Mouse (Mus musculus): Measurements from ENCODE around the gene Slc4a1ap.
A peak's percentile ranks its signal among the peaks of the same experiment; 100 is the strongest.
"Not testable (repeated sequence)": the region's sequence is repeated elsewhere in the genome, so short reads cannot be mapped to it uniquely, and the experiment has no call there.

Slc4a1ap gene

GRCm38 (mm10) chr5:31585526-31585925 lies 58.7 kb downstream of the Slc4a1ap start:
- H3K36me3 ChIP-seq (ENCODE audit: control insufficient read depth, insufficient read depth, low read length, poor library complexity, severe bottlenecking) = no peaks in the 10 kb centered on the region
- H3K27me3 ChIP-seq (ENCODE audit: control insufficient read depth, insufficient read depth, low read length, poor library complexity, severe bottlenecking) = no peaks in the 10 kb centered on the region
- no peak for DNase-seq (ENCODE audit: low read depth, low spot score)

GRCm38 (mm10) chr5:31588016-31588415 lies 61.2 kb downstream of the Slc4a1ap start:
- no peak for DNase-seq (ENCODE audit: low read depth, low spot score)
- Histone ChIP-seq H3K27me3 (ENCODE audit: control insufficient read depth, insufficient read depth, low read length, poor library complexity, severe bottlenecking) (no peaks in the 10 kb centered on the region), H3K36me3 (ENCODE audit: control insufficient read depth, insufficient read depth, low read length, poor library complexity, severe bottlenecking) (no peaks in the 10 kb centered on the region)

- H3K27me3 ChIP-seq (ENCODE audit: control insufficient read depth, insufficient read depth, low read length, poor library complexity, severe bottlenecking); DNase-seq (ENCODE audit: low read depth, low spot score); H3K36me3 ChIP-seq (ENCODE audit: control insufficient read depth, insufficient read depth, low read length, poor library complexity, severe bottlenecking): not testable (repeated sequence)
Measured at GRCm38 (mm10) chr5:31588672-31589071, 61.9 kb downstream of the Slc4a1ap start.

GRCm38 (mm10) chr5:31589711-31590319 lies 63.0 kb downstream of the Slc4a1ap start:
- DNase-seq (ENCODE audit: low read depth, low spot score) = no peak
- Histone ChIP-seq H3K36me3 (ENCODE audit: control insufficient read depth, insufficient read depth, low read length, poor library complexity, severe bottlenecking) (no peaks in the 10 kb centered on the region), H3K27me3 (ENCODE audit: control insufficient read depth, insufficient read depth, low read length, poor library complexity, severe bottlenecking) (no peaks in the 10 kb centered on the region)

- H3K36me3 ChIP-seq (ENCODE audit: control insufficient read depth, insufficient read depth, low read length, poor library complexity, severe bottlenecking) = no peaks in the 10 kb centered on the region
- DNase-seq (ENCODE audit: low read depth, low spot score) = no peak
- H3K27me3 ChIP-seq (ENCODE audit: control insufficient read depth, insufficient read depth, low read length, poor library complexity, severe bottlenecking) = no peaks in the 10 kb centered on the region
Measured at GRCm38 (mm10) chr5:31591122-31591521, 64.3 kb downstream of the Slc4a1ap start.

GRCm38 (mm10) chr5:31595868-31596267 lies 69.1 kb downstream of the Slc4a1ap start:
- Histone ChIP-seq H3K27me3 (ENCODE audit: control insufficient read depth, insufficient read depth, low read length, poor library complexity, severe bottlenecking) (no peaks in the 10 kb centered on the region), H3K36me3 (ENCODE audit: control insufficient read depth, insufficient read depth, low read length, poor library complexity, severe bottlenecking) (no peaks in the 10 kb centered on the region)
- no peak for DNase-seq (ENCODE audit: low read depth, low spot score)

GRCm38 (mm10) chr5:31596481-31597429 lies 70.0 kb downstream of the Slc4a1ap start, which contains the start of gene Mrpl33:
Mrpl33 (plus strand) TSS chr5:31596935.
- H3K27me3 ChIP-seq (ENCODE audit: control insufficient read depth, insufficient read depth, low read length, poor library complexity, severe bottlenecking) = no peaks in the 10 kb centered on the region
- H3K36me3 ChIP-seq (ENCODE audit: control insufficient read depth, insufficient read depth, low read length, poor library complexity, severe bottlenecking) = no peaks in the 10 kb centered on the region
- peak; percentile 61 for DNase-seq (ENCODE audit: low read depth, low spot score)

- no peaks in the 10 kb centered on the region for H3K27me3 ChIP-seq (ENCODE audit: control insufficient read depth, insufficient read depth, low read length, poor library complexity, severe bottlenecking)
- DNase-seq (ENCODE audit: low read depth, low spot score) = no peak
- H3K36me3 ChIP-seq (ENCODE audit: control insufficient read depth, insufficient read depth, low read length, poor library complexity, severe bottlenecking) = no peaks in the 10 kb centered on the region
Measured at GRCm38 (mm10) chr5:31597430-31597944, 70.7 kb downstream of the Slc4a1ap start.

- Histone ChIP-seq H3K36me3 (ENCODE audit: control insufficient read depth, insufficient read depth, low read length, poor library complexity, severe bottlenecking) (no peaks in the 10 kb centered on the region), H3K27me3 (ENCODE audit: control insufficient read depth, insufficient read depth, low read length, poor library complexity, severe bottlenecking) (no peaks in the 10 kb centered on the region)
- no peak for DNase-seq (ENCODE audit: low read depth, low spot score)
Measured at GRCm38 (mm10) chr5:31598121-31598520, 71.3 kb downstream of the Slc4a1ap start.

- Histone ChIP-seq H3K36me3 (ENCODE audit: control insufficient read depth, insufficient read depth, low read length, poor library complexity, severe bottlenecking) (no peaks in the 10 kb centered on the region), H3K27me3 (ENCODE audit: control insufficient read depth, insufficient read depth, low read length, poor library complexity, severe bottlenecking) (no peaks in the 10 kb centered on the region)
- DNase-seq (ENCODE audit: low read depth, low spot score) = peak; percentile 22
Measured at GRCm38 (mm10) chr5:31598579-31598978, 71.8 kb downstream of the Slc4a1ap start.

- no peak for DNase-seq (ENCODE audit: low read depth, low spot score)
- H3K36me3 ChIP-seq (ENCODE audit: control insufficient read depth, insufficient read depth, low read length, poor library complexity, severe bottlenecking) = no peaks in the 10 kb centered on the region
- H3K27me3 ChIP-seq (ENCODE audit: control insufficient read depth, insufficient read depth, low read length, poor library complexity, severe bottlenecking) = no peaks in the 10 kb centered on the region
Measured at GRCm38 (mm10) chr5:31599161-31599560, 72.4 kb downstream of the Slc4a1ap start.

- no peaks in the 10 kb centered on the region for H3K27me3 ChIP-seq (ENCODE audit: control insufficient read depth, insufficient read depth, low read length, poor library complexity, severe bottlenecking)
- no peaks in the 10 kb centered on the region for H3K36me3 ChIP-seq (ENCODE audit: control insufficient read depth, insufficient read depth, low read length, poor library complexity, severe bottlenecking)
- DNase-seq (ENCODE audit: low read depth, low spot score) = no peak
Measured at GRCm38 (mm10) chr5:31601162-31601722, 74.4 kb downstream of the Slc4a1ap start.

GRCm38 (mm10) chr5:31602377-31602776 lies 75.6 kb downstream of the Slc4a1ap start:
- Histone ChIP-seq H3K36me3 (ENCODE audit: control insufficient read depth, insufficient read depth, low read length, poor library complexity, severe bottlenecking) (no peaks in the 10 kb centered on the region), H3K27me3 (ENCODE audit: control insufficient read depth, insufficient read depth, low read length, poor library complexity, severe bottlenecking) (no peaks in the 10 kb centered on the region)
- DNase-seq (ENCODE audit: low read depth, low spot score) = no peak

GRCm38 (mm10) chr5:31603766-31604165 lies 77.0 kb downstream of the Slc4a1ap start:
- no peaks in the 10 kb centered on the region for H3K27me3 ChIP-seq (ENCODE audit: control insufficient read depth, insufficient read depth, low read length, poor library complexity, severe bottlenecking)
- DNase-seq (ENCODE audit: low read depth, low spot score) = no peak
- H3K36me3 ChIP-seq (ENCODE audit: control insufficient read depth, insufficient read depth, low read length, poor library complexity, severe bottlenecking) = no peaks in the 10 kb centered on the region

- H3K36me3 ChIP-seq (ENCODE audit: control insufficient read depth, insufficient read depth, low read length, poor library complexity, severe bottlenecking) = no peaks in the 10 kb centered on the region
- DNase-seq (ENCODE audit: low read depth, low spot score) = no peak
Measured at GRCm38 (mm10) chr5:31606151-31606550, 79.4 kb downstream of the Slc4a1ap start.

More at GRCm38 (mm10) chr5:31606151-31606550, 79.4 kb downstream of the Slc4a1ap start:
- H3K27me3 ChIP-seq (ENCODE audit: control insufficient read depth, insufficient read depth, low read length, poor library complexity, severe bottlenecking) = no peaks in the 10 kb centered on the region

Data from splenic B cell, adult 2 months (primary cell).